Mouse (Mus musculus) ES-E14 (cell line): ENCODE measurements at regions not wholly inside any gene's neighbourhood (a gene's known extent, or its start where the extent isn't known, plus 50 kb on each side); places are given as distances from the start of the nearest gene placed in this dataset.

ENCODE experiments used
- CHD2 ChIP-seq: IDR thresholded peaks from 2 replicates; pipeline ENCODE4 v1.6.1; 2014; ENCODE audit warnings: mild to moderate bottlenecking, low read depth, low read length, inconsistent platforms
- HCFC1 ChIP-seq: IDR thresholded peaks from 2 replicates; pipeline ENCODE4 v1.6.1; 2012; ENCODE audit warnings: low read length, inconsistent platforms, borderline replicate concordance; ENCODE audit not compliant: insufficient read depth
- ZNF384 ChIP-seq: IDR thresholded peaks from 2 replicates; pipeline ENCODE4 v1.6.1; 2012; ENCODE audit warnings: low read depth, low read length, inconsistent platforms

GRCm38 (mm10) chr1:73307194-73307593 lies 291.5 kb upstream of the Tnp1 start:
- TF ChIP-seq HCFC1, result no peak
- TF ChIP-seq ZNF384, result no peak
- no peak for TF ChIP-seq CHD2
